Mouse (Mus musculus): ENCODE measurements around the gene Shq1. TPM values are rescaled to one million over a fixed set of nuclear protein-coding genes. Genes with fewer than 3 reads are reported as not detected.

Gene Shq1
- polyA plus RNA-seq, 1 experiment from 2014 or later, result 9.6 TPM

- Histone ChIP-seq H3K4me2 (ENCODE audit: low read length) (no peak overlapping the region), H3K36me3 (ENCODE audit: control insufficient read depth, insufficient read depth, low read length) (no peaks in the 10 kb centered on the region), H3K4me1 (ENCODE audit: control insufficient read depth, insufficient read depth, low read length) (peaks cover 6% of the 10 kb centered on the region), H3K9me3 (ENCODE audit: control insufficient read depth, low read length) (no peaks in the 10 kb centered on the region), H3K27me3 (ENCODE audit: control insufficient read depth, insufficient read depth, low read length) (no peaks in the 10 kb centered on the region), H3K27ac (replicated peaks; ENCODE audit: low read depth, low read length) (no peak overlapping the region; the same call in 1 of the 2 replicates), H3K4me3 (replicated peaks; ENCODE audit: low read depth, low read length) (no peak overlapping the region), H3K9ac (replicated peaks; ENCODE audit: low read length) (no peak overlapping the region)
- 81% methylated on average over 2 of the region's 2 CpGs for WGBS
- DNase-seq (no peak), ATAC-seq (ENCODE audit: low FRiP score, low TSS enrichment) (no peak)
Measured at GRCm38 (mm10) chr6:100581951-100582350, 89.0 kb downstream of the Shq1 start.

GRCm38 (mm10) chr6:100581056-100581455 lies 89.9 kb downstream of the Shq1 start:
- DNase-seq (peak; percentile 59), ATAC-seq (ENCODE audit: low FRiP score, low TSS enrichment) (0 out of 2 replicates have a peak, but pooled peaks have one; percentile 31)
- H3K27me3 ChIP-seq (ENCODE audit: control insufficient read depth, insufficient read depth, low read length), result no peaks in the 10 kb centered on the region
- no peak overlapping the region for H3K4me2 ChIP-seq (ENCODE audit: low read length)
- peaks cover 6% of the 10 kb centered on the region for H3K4me1 ChIP-seq (ENCODE audit: control insufficient read depth, insufficient read depth, low read length)
- no peak overlapping the region for H3K9ac ChIP-seq (replicated peaks; ENCODE audit: low read length)
- H3K4me3 ChIP-seq (replicated peaks; ENCODE audit: low read depth, low read length), result no peak overlapping the region
- H3K9me3 ChIP-seq (ENCODE audit: control insufficient read depth, low read length), result no peaks in the 10 kb centered on the region
- no peaks in the 10 kb centered on the region for H3K36me3 ChIP-seq (ENCODE audit: control insufficient read depth, insufficient read depth, low read length)
- 0 out of 2 replicates have a peak overlapping the region, but pooled peaks have one; percentile 1 for H3K27ac ChIP-seq (replicated peaks; ENCODE audit: low read depth, low read length)

- Histone ChIP-seq H3K27ac (replicated peaks; ENCODE audit: low read depth, low read length) (no peak overlapping the region), H3K4me1 (ENCODE audit: control insufficient read depth, insufficient read depth, low read length) (peaks cover 6% of the 10 kb centered on the region), H3K4me3 (replicated peaks; ENCODE audit: low read depth, low read length) (no peak overlapping the region), H3K36me3 (ENCODE audit: control insufficient read depth, insufficient read depth, low read length) (no peaks in the 10 kb centered on the region), H3K27me3 (ENCODE audit: control insufficient read depth, insufficient read depth, low read length) (no peaks in the 10 kb centered on the region), H3K4me2 (ENCODE audit: low read length) (no peak overlapping the region), H3K9ac (replicated peaks; ENCODE audit: low read length) (no peak overlapping the region), H3K9me3 (ENCODE audit: control insufficient read depth, low read length) (no peaks in the 10 kb centered on the region)
- no peak for DNase-seq
- ATAC-seq (ENCODE audit: low FRiP score, low TSS enrichment), result no peak
- 75% methylated on average over 6 of the region's 6 CpGs for WGBS
Measured at GRCm38 (mm10) chr6:100577590-100577989, 93.4 kb downstream of the Shq1 start.

GRCm38 (mm10) chr6:100576171-100576570 lies 94.8 kb downstream of the Shq1 start:
- Histone ChIP-seq H3K4me2 (ENCODE audit: low read length) (no peak overlapping the region), H3K9ac (replicated peaks; ENCODE audit: low read length) (no peak overlapping the region), H3K27me3 (ENCODE audit: control insufficient read depth, insufficient read depth, low read length) (no peaks in the 10 kb centered on the region), H3K9me3 (ENCODE audit: control insufficient read depth, low read length) (no peaks in the 10 kb centered on the region), H3K36me3 (ENCODE audit: control insufficient read depth, insufficient read depth, low read length) (no peaks in the 10 kb centered on the region), H3K4me3 (replicated peaks; ENCODE audit: low read depth, low read length) (no peak overlapping the region), H3K4me1 (ENCODE audit: control insufficient read depth, insufficient read depth, low read length) (peaks cover 6% of the 10 kb centered on the region; the same call in 1 of the 2 replicates), H3K27ac (replicated peaks; ENCODE audit: low read depth, low read length) (no peak overlapping the region)
- no peak for ATAC-seq (ENCODE audit: low FRiP score, low TSS enrichment)
- DNase-seq, result no peak
- 90% methylated on average over 6 of the region's 6 CpGs for WGBS

- no peak overlapping the region for H3K4me3 ChIP-seq (replicated peaks; ENCODE audit: low read depth, low read length)
- no peak for DNase-seq
- H3K9ac ChIP-seq (replicated peaks; ENCODE audit: low read length), result no peak overlapping the region
- ATAC-seq (ENCODE audit: low FRiP score, low TSS enrichment), result no peak
- H3K4me1 ChIP-seq (ENCODE audit: control insufficient read depth, insufficient read depth, low read length), result peaks cover 24% of the 10 kb centered on the region
- no peaks in the 10 kb centered on the region for H3K36me3 ChIP-seq (ENCODE audit: control insufficient read depth, insufficient read depth, low read length)
- peaks cover 12% of the 10 kb centered on the region; the same call in 1 of the 2 replicates for H3K27me3 ChIP-seq (ENCODE audit: control insufficient read depth, insufficient read depth, low read length)
- WGBS, result 76% methylated on average over 6 of the region's 6 CpGs
- no peaks in the 10 kb centered on the region for H3K9me3 ChIP-seq (ENCODE audit: control insufficient read depth, low read length)
- H3K27ac ChIP-seq (replicated peaks; ENCODE audit: low read depth, low read length), result no peak overlapping the region
- no peak overlapping the region for H3K4me2 ChIP-seq (ENCODE audit: low read length)
Measured at GRCm38 (mm10) chr6:100566774-100567173, 104.2 kb downstream of the Shq1 start.

- H3K36me3 ChIP-seq (ENCODE audit: control insufficient read depth, insufficient read depth, low read length), result no peaks in the 10 kb centered on the region
- H3K9me3 ChIP-seq (ENCODE audit: control insufficient read depth, low read length), result no peaks in the 10 kb centered on the region
- 16% methylated on average over 4 of the region's 4 CpGs for WGBS
- H3K27me3 ChIP-seq (ENCODE audit: control insufficient read depth, insufficient read depth, low read length), result peaks cover 12% of the 10 kb centered on the region; the same call in 1 of the 2 replicates
- no peak for ATAC-seq (ENCODE audit: low FRiP score, low TSS enrichment)
- H3K4me3 ChIP-seq (replicated peaks; ENCODE audit: low read depth, low read length), result no peak overlapping the region
- no peak overlapping the region for H3K9ac ChIP-seq (replicated peaks; ENCODE audit: low read length)
- H3K27ac ChIP-seq (replicated peaks; ENCODE audit: low read depth, low read length), result no peak overlapping the region
- no peak overlapping the region; the same call in 1 of the 2 replicates for H3K4me2 ChIP-seq (ENCODE audit: low read length)
- peaks cover 24% of the 10 kb centered on the region for H3K4me1 ChIP-seq (ENCODE audit: control insufficient read depth, insufficient read depth, low read length)
- DNase-seq, result no peak
Measured at GRCm38 (mm10) chr6:100564516-100564915, 106.4 kb downstream of the Shq1 start.

- peaks cover 24% of the 10 kb centered on the region for H3K4me1 ChIP-seq (ENCODE audit: control insufficient read depth, insufficient read depth, low read length)
- peak overlapping the region; percentile 59 for H3K9ac ChIP-seq (replicated peaks; ENCODE audit: low read length)
- WGBS, result 5% methylated on average over 38 of the region's 38 CpGs
- H3K27me3 ChIP-seq (ENCODE audit: control insufficient read depth, insufficient read depth, low read length), result peaks cover 12% of the 10 kb centered on the region; the same call in 1 of the 2 replicates
- peak overlapping the region; percentile 78 for H3K27ac ChIP-seq (replicated peaks; ENCODE audit: low read depth, low read length)
- peak overlapping the region; percentile 46 for H3K4me3 ChIP-seq (replicated peaks; ENCODE audit: low read depth, low read length)
- ATAC-seq (ENCODE audit: low FRiP score, low TSS enrichment) (peak; percentile 92), DNase-seq (peak; percentile 93)
- no peaks in the 10 kb centered on the region for H3K9me3 ChIP-seq (ENCODE audit: control insufficient read depth, low read length)
- H3K36me3 ChIP-seq (ENCODE audit: control insufficient read depth, insufficient read depth, low read length), result no peaks in the 10 kb centered on the region
- peak overlapping the region; percentile 99 for H3K4me2 ChIP-seq (ENCODE audit: low read length)
Measured at GRCm38 (mm10) chr6:100563552-100564341, 107.2 kb downstream of the Shq1 start.

GRCm38 (mm10) chr6:100562719-100563551 lies 108.0 kb downstream of the Shq1 start:
- Histone ChIP-seq H3K9ac (replicated peaks; ENCODE audit: low read length) (peak overlapping the region; percentile 59), H3K27me3 (ENCODE audit: control insufficient read depth, insufficient read depth, low read length) (peaks cover 12% of the 10 kb centered on the region; the same call in 1 of the 2 replicates), H3K4me1 (ENCODE audit: control insufficient read depth, insufficient read depth, low read length) (peaks cover 24% of the 10 kb centered on the region), H3K9me3 (ENCODE audit: control insufficient read depth, low read length) (no peaks in the 10 kb centered on the region), H3K4me3 (replicated peaks; ENCODE audit: low read depth, low read length) (peak overlapping the region; percentile 46), H3K36me3 (ENCODE audit: control insufficient read depth, insufficient read depth, low read length) (no peaks in the 10 kb centered on the region), H3K4me2 (ENCODE audit: low read length) (peak overlapping the region; percentile 99), H3K27ac (replicated peaks; ENCODE audit: low read depth, low read length) (peak overlapping the region; percentile 78)
- under 1% methylated on average over 51 of the region's 51 CpGs for WGBS
- peak; percentile 70 for ATAC-seq (ENCODE audit: low FRiP score, low TSS enrichment)
- DNase-seq, result peak; percentile 84

Data from midbrain, embryonic 14.5 days (tissue).